Mouse (Mus musculus) midbrain, postnatal 0 days (tissue): ENCODE measurements around the gene Gse1. TPM values are rescaled to one million over a fixed set of nuclear protein-coding genes. Genes with fewer than 3 reads are reported as not detected.
A peak's percentile ranks its signal among the peaks of the same experiment; 100 is the strongest.

ENCODE experiments used
- ATAC-seq: fragments of 200-750 bp; cut with Nextera tagmentation; 2 replicates; pipeline ENCODE4 v1.8.0; 2017; ENCODE audit warnings: moderate number of reproducible peaks, mild to moderate bottlenecking, moderate TSS enrichment, moderate library complexity; ENCODE audit not compliant: low FRiP score
- DNase-seq: peaks from one replicate; pipeline ENCODE4 v3.0.0-alpha.2; 2015; ENCODE audit warnings: low spot score
- H3K27ac ChIP-seq: fragments of 300-500 bp; sonication (generic); 2 replicates; pipeline ENCODE4 v1.5.1; 2014; ENCODE audit warnings: low read depth, mild to moderate bottlenecking, low read length, mixed read lengths
- H3K27me3 ChIP-seq: fragments of 300-500 bp; sonication (generic); 2 replicates; pipeline ENCODE4 v1.6.1; 2014; ENCODE audit warnings: low read length, control low read depth, mixed read lengths; ENCODE audit not compliant: insufficient read depth
- H3K36me3 ChIP-seq: fragments of 300-500 bp; sonication (generic); 2 replicates; pipeline ENCODE4 v1.6.1; 2014; ENCODE audit warnings: low read length, control low read depth, mixed read lengths; ENCODE audit not compliant: insufficient read depth
- H3K4me1 ChIP-seq: fragments of 300-500 bp; sonication (generic); 2 replicates; pipeline ENCODE4 v1.6.1; 2014; ENCODE audit warnings: mild to moderate bottlenecking, control low read depth, antibody characterized with exemption, low read length, mixed read lengths; ENCODE audit not compliant: insufficient read depth
- H3K4me2 ChIP-seq: fragments of 300-500 bp; sonication (generic); 2 replicates; pipeline ENCODE4 v1.6.1; 2014; ENCODE audit warnings: low read depth, mild to moderate bottlenecking, low read length, mixed read lengths; ENCODE audit not compliant: poor library complexity, severe bottlenecking
- H3K4me3 ChIP-seq: fragments of 300-500 bp; sonication (generic); 2 replicates; pipeline ENCODE4 v1.5.1; 2014; ENCODE audit warnings: low read depth, mild to moderate bottlenecking, low read length, moderate library complexity
- H3K9ac ChIP-seq: fragments of 300-500 bp; sonication (generic); replicated peaks from 2 replicates; pipeline ENCODE4 v1.6.1; 2014; ENCODE audit warnings: mild to moderate bottlenecking, low read length, moderate library complexity, mixed read lengths; ENCODE audit not compliant: poor library complexity, severe bottlenecking
- H3K9me3 ChIP-seq: fragments of 300-500 bp; sonication (generic); 2 replicates; pipeline ENCODE4 v1.6.1; 2016; ENCODE audit warnings: low read length, control low read depth
- CTCF ChIP-seq: IDR thresholded peaks from 2 replicates; pipeline ENCODE4 v1.5.1; 2016; ENCODE audit warnings: antibody characterized with exemption, mild to moderate bottlenecking
- WGBS: fragments of 180-500 bp; shearing (Covaris S2); extraction: QIAGEN DNeasy Blood & Tissue Kit; methylation state at CpG from one replicate; pipeline ENCODE4 v1.1.7; 2014; 5-methylcytosine and 5-hydroxymethylcytosine counted together
- polyA plus RNA-seq: library from polyadenylated mRNA; unstranded; fragments of >200 nt; fragmentation: Nextera tagmentation; extraction: Ambion mirVana; gene quantifications from 2 replicates; pipeline ENCODE4 v1.2.1, GENCODE M21; 2015
- total RNA-seq: library from RNA; depleted of rRNA; stranded (reverse); fragments of >200 nt; gene quantifications from 2 replicates; pipeline ENCODE4 v1.2.3, GENCODE M21; 2014

Gse1 gene
- total and polyA plus RNA-seq, 2 experiments from 2014 or later = 12.4 to 51.3 TPM

DNA sequence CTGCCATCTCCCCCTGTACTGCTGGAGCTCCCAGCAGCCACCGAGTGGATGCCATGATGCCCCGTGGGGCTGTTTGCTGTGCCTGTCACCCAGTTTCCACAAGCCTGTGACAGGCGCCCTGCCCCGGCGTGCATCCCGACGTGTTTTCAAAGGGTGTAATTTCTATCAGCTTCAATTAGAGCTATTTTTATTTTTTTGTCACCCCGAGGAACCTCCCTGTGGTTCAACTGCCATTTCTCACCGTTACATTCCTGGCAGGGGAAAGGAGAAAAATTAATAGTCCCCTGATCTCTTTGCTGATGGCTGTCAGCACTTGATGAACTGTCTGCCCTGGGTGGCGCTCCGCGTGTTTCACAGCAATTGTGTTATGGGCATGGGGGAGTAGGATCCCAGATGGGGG is 115.3 kb downstream of the Gse1 start:
- H3K4me1 ChIP-seq = peaks cover 13% of the 10 kb centered on the region; the same call in 1 of the 2 replicates
- 55% methylated on average over 12 of the region's 12 CpGs for whole genome bisulfite sequencing

DNA sequence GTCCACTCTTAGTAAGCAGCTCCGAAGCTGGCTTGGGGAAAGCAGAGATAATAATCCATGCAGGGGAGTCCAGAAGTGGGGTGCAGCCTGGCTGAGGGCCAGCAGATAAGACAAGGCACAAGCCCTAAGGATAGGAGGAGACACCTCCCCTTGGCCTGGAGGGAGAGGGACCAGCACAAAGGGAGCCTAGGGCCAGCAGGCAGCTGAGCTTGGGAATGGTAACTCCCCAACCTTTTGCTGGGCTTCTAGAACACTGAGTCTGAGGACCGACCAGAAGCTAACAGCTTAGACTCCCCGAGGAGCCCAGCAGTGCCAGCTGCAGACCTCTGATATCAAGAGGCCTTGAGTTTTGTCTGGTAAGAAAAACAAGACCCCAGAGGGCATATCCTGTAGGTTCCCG is 115.9 kb downstream of the Gse1 start:
- H3K27ac ChIP-seq = peak overlapping the region; percentile 32; the same call in 1 of the 2 replicates
- ATAC-seq (no peak), DNase-seq (no peak)
- H3K9me3 ChIP-seq = no peaks in the 10 kb centered on the region
- no peaks in the 10 kb centered on the region for H3K27me3 ChIP-seq
- H3K4me3 ChIP-seq = no peak overlapping the region
- no peak for TF ChIP-seq CTCF
- no peak overlapping the region for H3K4me2 ChIP-seq
- no peaks in the 10 kb centered on the region for H3K36me3 ChIP-seq
- 17% methylated on average over 4 of the region's 4 CpGs for WGBS
- no peak overlapping the region for H3K9ac ChIP-seq
- H3K4me1 ChIP-seq = peaks cover 16% of the 10 kb centered on the region

More for the DNA sequence above, 115.3 kb downstream of the Gse1 start:
- ATAC-seq (no peak), DNase-seq (no peak)
- Histone ChIP-seq H3K4me3 (no peak overlapping the region), H3K4me2 (no peak overlapping the region), H3K36me3 (no peaks in the 10 kb centered on the region), H3K27ac (0 out of 2 replicates have a peak overlapping the region, but pooled peaks have one; percentile 32), H3K9ac (no peak overlapping the region), H3K9me3 (no peaks in the 10 kb centered on the region), H3K27me3 (no peaks in the 10 kb centered on the region)
- no peak for TF ChIP-seq CTCF

DNA sequence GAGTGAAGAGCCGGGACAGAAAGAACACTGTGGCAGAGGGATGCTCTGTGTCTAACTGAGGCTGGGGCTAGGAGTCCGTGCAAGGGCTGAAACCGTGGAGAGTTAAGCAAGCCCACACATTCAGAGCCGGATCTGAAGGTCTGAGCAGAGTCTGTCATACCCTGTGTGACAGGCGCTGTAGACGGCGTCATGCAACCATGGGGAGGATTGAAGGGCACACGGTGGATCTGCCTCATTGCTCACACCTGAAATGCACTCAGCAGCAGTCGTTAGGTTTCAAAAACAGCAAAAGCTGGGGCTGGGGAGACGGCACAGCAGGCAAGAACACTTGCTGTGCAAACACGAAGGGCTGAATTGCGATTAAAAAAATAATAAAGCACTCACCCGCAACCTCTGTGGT is 116.3 kb downstream of the Gse1 start:
- no peak overlapping the region for H3K4me2 ChIP-seq
- peak overlapping the region; percentile 26 for H3K27ac ChIP-seq
- no peak for ATAC-seq
- no peak overlapping the region for H3K9ac ChIP-seq
- TF ChIP-seq CTCF = no peak
- DNase-seq = no peak
- no peaks in the 10 kb centered on the region for H3K27me3 ChIP-seq
- peaks cover 16% of the 10 kb centered on the region for H3K4me1 ChIP-seq
- no peaks in the 10 kb centered on the region for H3K9me3 ChIP-seq
- no peak overlapping the region for H3K4me3 ChIP-seq
- 21% methylated on average over 13 of the region's 13 CpGs for WGBS
- no peaks in the 10 kb centered on the region for H3K36me3 ChIP-seq

DNA sequence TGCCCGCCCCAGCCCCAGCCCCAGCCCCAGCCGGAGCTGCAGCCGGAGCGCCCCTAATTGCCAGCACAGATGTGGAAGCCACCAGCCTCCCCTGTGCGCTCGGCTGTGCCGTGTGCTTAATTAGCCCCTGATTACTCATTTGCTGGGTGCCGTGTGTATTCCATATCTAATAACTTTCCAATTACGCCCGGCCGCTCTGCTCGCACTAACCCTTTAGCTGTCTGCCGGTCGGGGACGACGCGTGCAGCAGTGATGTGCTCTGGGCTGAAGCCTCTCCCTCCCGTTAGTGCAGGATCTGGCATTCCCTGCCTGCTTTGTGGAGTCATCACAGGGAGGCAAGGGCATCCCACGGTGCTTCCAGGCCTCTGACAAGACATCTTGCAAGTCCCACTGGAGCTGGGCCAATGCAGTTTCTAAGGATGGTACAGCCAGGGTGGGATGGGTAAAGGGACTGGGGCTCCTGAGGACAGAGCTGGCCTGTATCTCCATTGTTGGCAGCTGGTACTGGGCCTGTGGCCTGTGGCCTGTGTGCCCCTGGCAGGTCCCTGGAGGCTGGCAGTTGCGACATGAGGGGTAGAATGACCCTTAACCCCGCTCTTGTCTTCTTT is 119.6 kb downstream of the Gse1 start:
- no peaks in the 10 kb centered on the region for H3K9me3 ChIP-seq
- no peaks in the 10 kb centered on the region for H3K27me3 ChIP-seq
- H3K9ac ChIP-seq = 0 out of 2 replicates have a peak overlapping the region, but pooled peaks have one; percentile 8
- 0 out of 2 replicates have a peak overlapping the region, but pooled peaks have one; percentile 20 for H3K4me2 ChIP-seq
- peaks cover 29% of the 10 kb centered on the region for H3K4me1 ChIP-seq
- peak; percentile 67 for DNase-seq
- peak overlapping the region; percentile 38; the same call in 1 of the 2 replicates for H3K27ac ChIP-seq
- ATAC-seq = peak; percentile 31; the same call in 1 of the 2 replicates
- H3K4me3 ChIP-seq = no peak overlapping the region
- no peak for TF ChIP-seq CTCF
- no peaks in the 10 kb centered on the region for H3K36me3 ChIP-seq
- WGBS = 35% methylated on average over 21 of the region's 21 CpGs

DNA sequence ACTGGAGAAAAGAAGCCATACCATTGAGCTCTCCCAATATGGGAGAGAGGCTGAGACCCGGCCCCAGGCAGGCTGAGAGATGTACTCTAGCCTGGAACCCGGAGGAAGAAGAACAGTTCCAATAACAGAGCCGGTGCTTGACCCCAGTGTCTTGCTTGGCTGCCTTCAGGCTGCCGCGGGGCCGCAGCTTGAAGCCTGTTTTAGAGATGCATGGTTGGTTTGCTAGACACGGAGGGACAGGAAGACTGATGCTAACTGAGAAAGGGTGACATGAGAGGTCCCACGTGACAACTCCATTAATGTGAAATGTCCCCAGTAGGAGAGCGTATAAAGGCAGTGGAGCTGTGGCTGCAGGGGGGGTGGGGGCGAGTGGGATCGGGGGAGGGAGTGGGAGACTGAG is 120.7 kb downstream of the Gse1 start:
- WGBS = 24% methylated on average over 11 of the region's 11 CpGs
- H3K27ac ChIP-seq = no peak overlapping the region
- H3K4me1 ChIP-seq = peaks cover 30% of the 10 kb centered on the region
- H3K36me3 ChIP-seq = no peaks in the 10 kb centered on the region
- ATAC-seq (no peak), DNase-seq (no peak)
- TF ChIP-seq CTCF = no peak
- H3K9me3 ChIP-seq = no peaks in the 10 kb centered on the region
- H3K4me3 ChIP-seq = no peak overlapping the region
- H3K9ac ChIP-seq = no peak overlapping the region
- no peak overlapping the region for H3K4me2 ChIP-seq
- no peaks in the 10 kb centered on the region for H3K27me3 ChIP-seq

DNA sequence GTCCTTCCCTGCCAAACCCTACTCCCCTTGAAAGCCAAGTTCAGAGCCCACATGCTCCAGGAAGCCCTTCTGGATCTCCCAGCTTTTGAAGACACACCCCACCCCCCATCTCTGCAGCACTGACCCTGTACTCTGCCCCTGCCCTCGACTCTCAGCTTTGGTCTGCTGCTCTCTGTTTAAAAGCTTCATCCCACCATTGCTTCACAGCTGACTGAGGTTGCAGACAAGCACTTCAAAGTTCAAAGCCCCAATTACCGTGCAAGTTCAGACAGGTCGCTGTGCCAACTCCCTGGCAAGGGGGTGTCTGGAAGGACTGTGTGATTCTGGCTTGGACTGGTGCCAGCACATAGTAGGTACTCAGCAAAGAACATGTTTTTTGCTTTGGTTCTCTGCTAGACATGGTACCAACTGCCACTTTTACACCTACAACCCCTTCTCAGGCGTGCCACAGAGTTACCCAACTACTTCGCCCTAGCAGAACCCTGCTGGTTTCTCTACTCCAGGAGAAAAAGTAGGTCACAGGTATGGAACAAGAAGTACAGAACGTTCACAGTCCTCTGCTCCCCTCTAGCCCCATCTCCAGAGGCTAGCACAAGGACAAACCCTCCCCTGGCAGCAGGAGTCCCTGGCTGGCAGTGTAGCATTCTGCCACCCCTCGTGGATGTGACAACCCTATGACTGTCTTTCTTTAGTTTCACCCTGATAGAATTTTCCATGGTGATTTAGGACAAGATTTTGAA is 123.2 kb downstream of the Gse1 start:
- H3K27ac ChIP-seq = no peak overlapping the region
- no peak overlapping the region for H3K4me3 ChIP-seq
- WGBS = 60% methylated on average over 7 of the region's 7 CpGs
- H3K9me3 ChIP-seq = no peaks in the 10 kb centered on the region
- H3K9ac ChIP-seq = no peak overlapping the region
- H3K4me1 ChIP-seq = peaks cover 22% of the 10 kb centered on the region
- no peak for TF ChIP-seq CTCF
- no peak for DNase-seq
- H3K36me3 ChIP-seq = no peaks in the 10 kb centered on the region
- no peak overlapping the region for H3K4me2 ChIP-seq
- no peak for ATAC-seq
- no peaks in the 10 kb centered on the region for H3K27me3 ChIP-seq
